Mouse (Mus musculus) gastrocnemius, postnatal 36 days (tissue): ENCODE results near the gene Adarb2. TPM values are rescaled to one million over a fixed set of nuclear protein-coding genes. Genes with fewer than 3 reads are reported as not detected.

Source experiments
- DNase-seq, 2 experiments: peaks; one replicate each; pipeline ENCODE4 v3.0.0; 2022
- intact Hi-C: fragments of 180-260 bp; cut with DNase I; formaldehyde crosslinking; loops from one replicate; pipeline ENCODE4 v1.15.1; 2025
- total RNA-seq, 2 experiments: library from RNA; stranded (reverse); gene quantifications; 2 replicates each; pipeline ENCODE4 v1.2.3; 2021

Adarb2 gene
- total RNA-seq, 2 experiments from 2014 or later = not detected

DNA sequence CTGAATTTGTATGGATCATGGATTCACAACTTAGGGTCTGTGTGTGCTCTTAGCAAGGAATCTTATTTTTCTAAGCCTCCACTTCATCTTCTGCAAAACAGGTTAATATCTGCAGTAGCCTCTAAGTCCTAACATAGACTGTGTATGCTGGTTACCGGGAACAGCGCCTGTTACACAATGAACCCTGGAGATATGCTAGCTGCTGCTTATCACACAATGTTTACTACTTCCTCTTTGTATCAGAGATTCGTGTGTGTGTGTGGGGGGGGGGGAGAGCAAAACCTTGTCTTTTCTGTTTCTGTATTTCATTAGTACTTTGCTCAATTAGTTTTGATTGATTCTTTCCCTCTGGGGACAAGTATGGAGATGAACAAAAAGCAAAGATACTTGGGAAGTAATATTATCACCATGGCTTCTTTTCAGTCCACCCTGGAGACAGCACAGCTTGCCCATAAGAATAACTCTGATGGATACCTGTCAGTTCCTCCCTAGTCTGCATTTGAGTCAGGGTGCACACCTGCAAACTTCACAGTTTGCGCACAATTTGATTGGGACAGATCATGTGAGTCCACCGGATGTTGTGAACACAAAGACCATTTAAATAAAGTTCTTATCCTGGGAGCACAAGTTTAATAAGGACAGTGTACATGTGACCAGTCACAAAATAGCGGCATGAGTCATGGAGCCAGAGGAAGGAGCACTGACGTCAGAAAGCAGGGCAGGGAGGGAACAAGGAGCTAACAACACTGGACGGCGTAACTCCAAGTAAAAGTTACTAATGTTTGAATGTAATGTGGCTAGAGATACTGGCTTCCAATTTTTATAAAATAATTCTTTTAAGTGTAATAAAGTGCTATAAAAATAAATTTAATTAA lies 442.4 kb downstream of the Adarb2 start:
- DNase-seq = no peak
- intact Hi-C loops = no loop called here

DNA sequence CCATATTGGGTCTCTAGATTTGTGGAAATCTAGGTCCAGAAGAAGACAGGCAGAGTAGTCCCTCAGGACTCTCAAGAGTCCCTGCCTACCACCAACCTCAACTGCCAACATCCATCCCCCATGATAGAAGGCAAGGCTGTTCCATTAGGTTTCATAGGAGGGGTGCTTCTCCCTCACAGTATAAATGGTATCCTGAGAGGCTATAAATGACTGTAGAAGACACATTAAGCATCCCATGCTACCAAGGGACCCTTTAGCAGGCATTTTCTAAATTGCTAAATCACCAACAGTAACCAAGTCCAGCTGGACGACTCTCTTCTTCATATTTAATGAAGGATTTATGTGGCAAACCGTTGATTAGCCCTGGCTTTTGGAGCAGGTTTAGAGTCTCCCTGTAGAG lies 446.6 kb downstream of the Adarb2 start:
- no peak for DNase-seq
- intact Hi-C loops = no loop called here

DNA sequence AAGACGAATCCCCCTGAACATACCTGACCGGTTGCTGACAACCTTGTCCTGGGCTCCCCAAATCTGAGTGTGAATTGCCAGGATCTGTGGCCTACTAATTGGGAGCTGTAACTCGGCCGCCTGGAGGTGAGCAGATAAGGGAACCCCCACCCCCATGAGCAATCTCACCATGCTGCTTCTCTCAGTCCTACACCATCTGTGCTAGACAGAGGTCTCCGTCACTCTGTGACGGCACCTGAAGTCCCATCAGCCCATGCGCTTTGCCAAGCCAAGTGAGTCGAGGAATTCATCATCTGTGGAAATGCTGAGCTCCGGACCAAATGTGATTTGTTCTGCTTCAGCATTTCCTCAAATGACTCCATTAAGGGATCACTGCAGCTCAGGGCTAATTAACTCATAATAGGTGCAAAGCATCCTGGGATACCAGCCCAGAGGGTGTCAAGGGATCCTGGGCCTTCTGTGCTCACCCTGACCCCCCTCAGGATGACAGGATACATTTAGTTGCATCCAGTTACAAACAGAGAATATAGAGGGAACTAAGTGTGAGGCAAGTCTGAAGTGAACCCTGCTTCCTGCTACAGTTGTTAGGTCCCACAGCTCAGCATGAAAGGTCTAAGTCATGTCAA lies 462.1 kb downstream of the Adarb2 start:
- intact Hi-C loops = no loop called here
- no peak for DNase-seq

DNA sequence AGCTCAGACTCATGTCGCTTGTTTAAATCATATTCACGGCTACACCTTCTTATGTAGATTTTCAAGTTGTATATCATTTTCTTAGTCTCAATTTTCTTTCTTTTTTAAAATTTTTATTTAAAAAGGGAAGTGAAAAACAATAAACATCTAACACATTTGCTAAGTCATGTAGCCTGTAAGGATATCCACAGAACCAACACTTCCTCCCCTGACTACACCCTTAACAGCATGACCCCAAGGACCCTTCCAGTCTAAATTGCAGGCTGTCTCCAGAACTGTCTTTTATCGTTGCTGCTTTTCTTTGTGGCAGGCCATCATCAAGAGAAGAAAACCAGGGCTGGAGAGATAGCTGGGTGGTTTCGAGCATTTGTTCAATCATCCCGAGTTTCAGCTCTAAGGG lies 474.5 kb downstream of the Adarb2 start:
- intact Hi-C loops = no loop called here
- no peak for DNase-seq

DNA sequence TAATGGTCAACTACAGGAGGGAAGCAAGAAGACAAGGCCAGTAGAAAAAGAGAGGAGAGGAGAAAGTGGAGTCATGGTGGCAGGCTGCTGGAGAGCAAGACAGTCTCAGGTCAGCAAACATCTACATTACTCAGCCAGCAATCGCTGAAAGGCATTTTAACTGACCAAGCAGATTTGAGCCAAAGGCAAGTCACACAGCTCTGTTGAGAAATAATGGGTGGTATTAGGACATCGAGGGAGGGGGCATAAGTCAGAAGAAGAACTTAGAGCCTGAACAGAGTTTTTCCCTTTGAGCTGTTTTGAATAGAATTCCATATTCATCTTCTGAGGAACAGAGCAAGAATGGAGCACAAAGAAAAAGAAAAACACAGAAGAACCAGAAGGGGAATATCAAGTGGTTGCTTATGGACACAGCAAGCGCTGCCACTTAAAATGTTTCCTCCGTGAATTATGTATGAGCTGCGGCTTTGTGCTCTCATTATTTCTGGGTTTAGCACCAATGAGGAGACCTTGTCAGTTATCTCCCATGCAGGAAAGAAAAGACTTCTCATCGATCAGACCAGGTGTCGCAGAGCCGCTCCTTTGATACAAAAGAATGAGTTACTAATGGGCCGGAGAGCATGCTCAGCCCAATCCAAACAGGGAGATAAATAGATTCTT lies 477.9 kb downstream of the Adarb2 start:
- no peak for DNase-seq
- intact Hi-C loops = no loop called here

DNA sequence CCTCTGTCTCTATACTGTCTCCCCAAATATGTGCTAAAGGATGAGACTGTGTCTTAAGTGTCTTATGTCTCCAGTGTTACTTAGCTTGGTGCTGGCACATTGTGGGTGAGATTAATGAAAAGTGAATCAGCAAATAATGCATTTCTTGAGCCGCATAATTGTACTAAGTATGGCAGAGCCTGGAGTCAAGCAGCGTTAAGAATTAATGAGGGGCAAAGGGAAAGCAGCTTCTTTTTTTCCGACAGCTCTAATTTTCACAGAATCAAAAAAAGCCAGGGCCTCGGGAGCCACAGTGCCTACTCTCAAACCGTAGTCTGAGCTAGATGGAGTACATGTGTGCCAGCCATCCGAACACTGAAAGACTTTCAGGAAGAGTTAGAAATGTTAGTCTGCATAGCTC lies 488.8 kb downstream of the Adarb2 start:
- intact Hi-C loops = no loop called here
- no peak for DNase-seq

DNA sequence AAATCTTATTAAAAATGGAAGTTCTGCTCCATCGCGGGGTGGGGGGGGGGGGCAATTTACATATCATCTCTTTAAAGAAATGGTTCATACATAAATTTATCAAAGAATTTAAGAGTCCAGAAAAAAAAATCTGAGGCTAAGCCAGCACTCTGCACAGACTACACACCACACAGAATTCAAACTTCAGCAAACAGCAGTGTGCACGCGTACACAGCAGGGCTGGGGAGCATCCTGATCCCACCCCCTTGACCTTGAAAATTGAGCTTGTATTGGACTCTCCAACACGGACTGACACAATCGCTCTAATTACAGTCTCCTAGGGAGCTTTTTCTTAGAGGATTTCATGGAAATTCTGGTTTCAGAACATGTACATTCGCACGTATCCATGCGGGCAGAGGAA lies 490.1 kb downstream of the Adarb2 start:
- intact Hi-C loops = no loop called here
- DNase-seq = no peak

DNA sequence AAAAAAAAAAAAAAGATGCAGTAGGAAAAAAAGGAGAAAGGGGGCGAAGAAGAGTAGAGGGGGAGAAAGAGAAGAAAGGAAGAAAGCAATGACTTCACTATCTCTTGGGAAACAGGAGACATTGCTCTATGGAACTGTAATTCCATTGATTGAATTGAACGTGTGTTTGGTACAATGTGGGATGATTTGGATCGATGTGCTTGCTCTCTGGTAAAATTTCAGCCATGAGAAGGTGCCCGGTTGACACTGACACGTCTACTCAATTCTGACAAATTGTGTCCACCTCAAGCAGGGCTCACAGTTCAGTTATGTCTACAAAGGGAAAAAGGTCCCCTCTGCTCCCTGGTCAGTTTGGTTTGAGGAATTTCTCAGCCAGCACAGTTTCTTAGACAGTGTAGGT lies 495.8 kb downstream of the Adarb2 start:
- DNase-seq = no peak
- intact Hi-C loops = no loop called here

DNA sequence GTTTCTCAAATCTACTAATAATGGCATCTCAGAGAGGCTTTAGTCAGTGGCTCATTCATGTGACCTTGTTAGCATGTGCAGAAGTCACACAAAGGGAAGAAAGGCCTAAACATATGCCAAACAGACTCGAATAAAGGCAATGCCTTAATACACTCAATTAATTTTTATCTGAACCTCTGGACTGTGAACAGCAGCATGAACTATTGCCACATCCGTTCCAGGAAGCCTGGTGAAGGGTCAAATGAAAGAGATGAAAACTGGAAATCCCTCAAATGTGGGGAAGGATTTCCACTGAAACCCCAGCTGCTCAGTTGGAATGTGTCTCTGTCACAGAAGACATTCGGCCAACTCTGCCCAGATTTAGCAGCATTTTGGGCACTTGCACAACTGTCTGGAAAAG lies 497.2 kb downstream of the Adarb2 start:
- intact Hi-C loops = no loop called here
- DNase-seq = no peak

DNA sequence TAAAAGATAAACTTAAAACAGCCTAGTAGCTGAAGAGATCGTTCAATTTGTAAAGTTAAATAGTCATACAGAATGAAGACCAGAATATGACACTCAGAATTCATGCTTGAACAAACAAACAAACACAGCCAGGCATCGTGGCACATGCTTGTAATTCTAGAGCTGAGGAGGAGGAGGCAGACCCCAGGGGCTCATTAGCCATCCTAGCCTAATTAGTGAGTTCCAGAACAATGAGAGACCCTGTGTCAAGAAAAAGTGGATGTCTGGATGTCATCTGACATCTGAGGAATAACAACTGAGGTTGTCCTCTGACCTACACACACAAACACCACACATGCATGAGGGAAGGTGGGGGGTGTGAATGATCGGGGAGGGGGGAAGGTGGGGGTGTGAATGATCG lies 498.3 kb downstream of the Adarb2 start:
- intact Hi-C loops = no loop called here
- DNase-seq = no peak

DNA sequence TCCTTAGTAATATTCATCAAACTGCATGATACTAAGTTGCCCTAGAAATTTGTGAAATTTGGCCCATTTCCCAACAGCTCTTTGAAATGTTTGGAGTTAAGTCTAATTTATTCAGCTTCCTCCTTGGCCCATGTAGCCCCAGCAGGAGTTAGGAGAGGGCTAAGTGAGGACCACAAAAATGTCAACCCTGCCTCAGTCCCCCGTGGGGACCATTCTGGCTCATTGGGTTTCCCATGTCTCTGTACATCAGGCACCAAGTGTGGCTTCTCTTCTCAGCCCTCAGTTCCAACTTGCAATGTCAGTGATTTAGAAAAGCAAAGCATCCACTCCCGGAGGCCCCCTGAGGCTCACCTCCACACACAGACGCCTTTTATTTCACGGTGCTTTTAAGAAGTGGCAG lies 502.6 kb downstream of the Adarb2 start:
- no peak for DNase-seq
- intact Hi-C loops = no loop called here

DNA sequence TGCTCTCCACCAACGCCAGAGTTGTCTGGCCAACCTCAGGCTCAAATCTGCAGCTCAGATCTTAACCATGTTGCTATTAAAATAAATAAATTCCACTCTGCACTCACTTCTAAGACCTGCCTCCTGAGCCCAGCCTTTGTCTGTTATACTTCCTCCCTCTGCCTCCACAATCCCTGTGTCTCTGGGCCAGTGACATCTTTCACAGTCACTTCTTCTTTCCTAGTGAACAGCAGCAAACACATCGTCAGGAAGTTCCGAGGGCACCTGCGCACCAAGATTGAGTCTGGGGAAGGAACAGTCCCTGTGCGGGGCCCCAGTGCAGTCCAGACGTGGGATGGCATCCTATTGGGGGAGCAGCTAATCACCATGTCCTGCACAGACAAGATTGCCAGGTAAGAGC lies 510.7 kb downstream of the Adarb2 start:
- DNase-seq = no peak
- intact Hi-C loops = no loop called here

DNA sequence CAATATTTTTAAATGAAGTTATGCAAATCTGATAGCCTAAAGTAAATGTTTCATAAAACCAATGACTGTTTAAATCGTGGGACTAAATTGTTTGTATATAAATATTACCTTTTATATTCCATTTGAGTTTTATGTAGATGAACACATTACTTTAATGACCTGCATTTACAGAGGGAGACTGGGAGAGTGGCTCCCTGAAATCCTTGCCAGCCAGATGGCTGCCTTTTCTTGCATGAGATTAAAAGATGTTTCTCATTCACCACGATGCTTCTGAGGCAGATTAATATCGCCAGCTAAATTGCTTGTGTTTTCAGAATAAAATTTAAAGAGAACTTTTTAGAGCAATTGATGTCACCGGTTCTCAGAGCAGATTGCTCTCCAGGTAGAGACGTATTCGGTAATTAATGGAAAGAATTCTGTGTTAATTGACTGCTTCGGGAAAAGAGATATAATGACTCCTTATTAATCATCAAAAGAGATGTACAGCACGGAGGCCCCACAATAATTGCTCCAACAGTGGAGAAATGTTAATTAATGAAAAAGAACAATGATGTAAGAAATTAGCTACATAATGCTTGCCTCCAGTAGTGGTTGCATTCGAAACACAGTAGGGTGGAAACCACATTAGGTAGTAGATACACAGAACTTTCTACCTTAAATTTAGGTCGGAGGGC lies 527.4 kb downstream of the Adarb2 start:
- DNase-seq = no peak
- intact Hi-C loops = no loop called here

DNA sequence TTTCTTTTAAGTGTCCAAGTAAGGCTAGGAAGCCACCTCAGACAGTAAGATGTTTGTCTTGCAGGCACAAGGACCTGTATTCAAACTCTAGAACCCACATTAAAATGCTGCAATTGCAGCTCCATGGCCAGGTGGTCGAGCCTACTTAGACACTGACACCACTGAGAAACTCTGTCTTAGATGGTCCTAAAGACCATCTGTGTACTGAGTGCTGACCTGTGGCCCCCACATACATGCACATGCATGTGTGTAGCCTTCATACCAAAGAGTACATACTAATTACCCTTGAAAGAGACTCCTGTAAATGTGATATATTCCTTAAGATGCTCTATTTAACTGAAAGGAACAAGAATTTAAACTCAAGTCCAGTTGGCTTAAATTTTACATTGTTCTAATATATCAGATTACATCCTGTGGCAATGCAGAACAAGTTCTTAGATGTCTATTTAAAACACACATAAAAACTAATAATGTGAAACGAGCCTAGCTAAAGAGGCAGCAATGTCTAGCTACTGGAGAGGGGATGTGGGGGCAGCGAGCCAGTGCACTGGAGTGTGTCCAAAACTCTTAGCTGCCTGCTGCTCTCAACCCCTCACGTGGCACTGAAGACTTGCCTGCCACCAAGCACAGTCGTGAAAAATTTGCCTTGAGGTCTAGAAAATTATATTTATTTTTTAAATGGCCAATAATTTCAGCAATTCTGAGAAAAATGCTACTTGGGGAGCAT lies 534.6 kb downstream of the Adarb2 start:
- intact Hi-C loops = no loop called here
- DNase-seq = no peak

DNA sequence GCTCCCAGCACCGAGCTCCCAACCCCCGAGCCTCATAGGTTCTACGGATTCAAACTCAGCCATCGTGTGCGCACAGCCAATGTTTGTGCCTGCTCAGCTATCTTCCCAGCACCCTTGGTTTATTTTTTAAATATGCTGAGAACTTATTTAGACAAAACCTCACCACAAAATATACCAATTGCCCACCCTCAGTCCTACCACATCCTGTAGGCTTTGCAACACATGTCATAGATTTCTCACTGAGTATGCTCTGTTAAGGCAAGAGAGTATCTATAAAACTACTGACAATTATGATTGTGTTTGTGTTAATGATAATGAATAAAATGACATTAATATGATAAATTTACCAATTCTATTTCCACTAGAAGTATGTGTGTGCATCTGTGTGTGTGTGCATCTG lies 540.1 kb downstream of the Adarb2 start:
- intact Hi-C loops = no loop called here
- no peak for DNase-seq

DNA sequence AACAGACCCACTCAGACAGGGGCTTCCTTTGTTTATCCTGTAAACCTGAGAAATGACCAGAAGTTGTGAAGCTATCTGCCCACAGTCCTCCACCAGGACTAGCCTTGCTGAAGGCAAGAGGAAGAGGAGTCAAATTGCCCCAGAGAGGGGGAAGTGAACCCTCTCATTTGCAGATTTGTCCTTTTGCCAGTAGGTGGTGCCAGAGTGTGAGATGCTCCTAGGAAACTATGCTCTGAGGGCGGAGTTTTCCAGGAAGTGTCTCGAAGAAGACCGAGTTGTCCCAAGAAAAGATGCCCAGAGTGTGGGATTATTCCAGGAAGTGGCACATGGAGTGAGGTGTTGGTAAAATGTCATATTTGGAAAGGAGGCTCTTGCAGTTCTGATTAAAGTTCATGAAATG lies 541.9 kb downstream of the Adarb2 start:
- no peak for DNase-seq
- intact Hi-C loops = no loop called here

DNA sequence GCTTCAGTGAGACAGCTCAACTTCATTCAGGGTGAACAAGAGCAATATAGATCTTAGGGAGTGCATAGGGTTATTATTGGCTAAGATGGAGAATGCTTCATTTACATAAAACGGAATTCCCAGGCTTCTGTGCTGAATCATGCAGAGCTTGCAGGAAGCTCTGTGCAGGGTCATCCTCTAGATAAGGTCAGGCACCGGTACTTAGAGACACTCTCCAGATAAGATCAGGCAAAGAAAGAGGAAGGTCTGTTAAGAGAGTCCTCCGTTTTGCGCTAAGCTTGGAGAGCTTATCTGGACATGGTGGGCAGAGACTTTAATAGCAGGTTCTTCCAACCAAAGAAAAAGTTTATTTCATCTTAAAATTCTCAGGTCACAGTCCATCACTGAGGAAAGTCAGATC lies 542.9 kb downstream of the Adarb2 start:
- intact Hi-C loops = no loop called here
- no peak for DNase-seq

DNA sequence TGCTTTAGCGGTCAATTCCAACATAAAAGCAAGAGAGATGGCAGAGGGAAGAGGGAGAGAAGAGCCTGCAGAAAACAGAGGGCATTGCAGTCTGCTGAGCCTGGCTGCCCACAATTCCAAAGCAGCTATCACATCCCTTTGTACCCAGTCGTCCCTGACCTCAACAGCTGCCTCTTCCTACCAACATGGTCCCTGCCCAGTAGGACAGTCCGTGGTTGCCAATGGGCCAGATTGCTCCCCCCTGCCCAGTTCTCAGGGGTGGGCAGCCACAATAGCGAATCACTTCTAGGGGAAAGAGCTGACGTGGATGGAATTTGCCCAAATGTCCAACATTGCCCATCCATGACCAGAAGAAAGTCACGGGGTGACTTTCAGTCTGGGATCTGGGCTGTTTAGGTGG lies 546.8 kb downstream of the Adarb2 start:
- intact Hi-C loops = no loop called here
- DNase-seq = no peak

DNA sequence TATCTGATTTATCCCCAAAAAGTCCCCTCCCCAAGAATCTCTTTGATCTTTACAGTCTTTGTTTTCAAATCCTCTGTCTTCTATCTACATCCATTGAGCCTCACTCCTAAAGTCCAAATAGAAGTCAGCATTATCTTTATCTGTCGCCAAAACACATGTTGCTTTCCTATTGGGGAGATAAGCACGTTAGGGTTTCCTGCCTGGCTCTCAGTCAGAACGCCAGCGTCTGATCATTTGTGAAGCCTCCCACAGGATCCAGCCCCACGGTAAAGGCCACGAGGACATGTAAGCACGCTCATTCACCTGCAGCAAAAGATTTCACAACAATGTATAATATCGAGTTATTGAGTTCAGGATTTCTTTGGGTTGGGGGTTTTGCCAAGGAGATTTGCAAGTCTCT lies 558.3 kb downstream of the Adarb2 start:
- DNase-seq = no peak
- intact Hi-C loops = no loop called here

DNA sequence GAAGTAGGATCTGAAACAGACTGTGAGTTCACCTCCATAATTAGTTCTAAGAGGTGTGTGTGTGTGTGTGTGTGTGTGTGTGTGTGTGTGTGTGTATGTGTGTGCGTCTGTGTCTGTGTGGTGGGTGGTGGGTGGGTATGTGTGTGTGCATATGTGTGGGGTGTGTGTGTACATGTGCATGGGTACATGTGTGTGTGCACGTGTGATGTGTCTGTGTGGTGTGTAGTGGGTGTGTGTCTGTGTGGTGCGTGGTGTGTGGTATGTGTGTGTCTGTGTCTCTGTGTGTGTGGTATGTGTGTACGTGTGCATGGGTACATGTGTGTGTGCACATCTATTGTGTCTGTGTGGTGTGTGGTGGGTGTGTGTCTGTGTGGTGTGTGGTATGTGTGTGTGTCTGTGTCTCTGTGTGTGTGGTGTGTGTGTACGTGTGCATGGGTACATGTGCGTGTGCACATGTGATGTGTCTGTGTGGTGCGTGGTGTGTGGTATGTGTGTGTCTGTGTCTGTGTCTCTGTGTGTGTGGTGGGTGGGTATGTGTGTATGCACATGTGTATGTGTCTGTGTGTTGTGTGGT lies 567.1 kb downstream of the Adarb2 start:
- DNase-seq = no peak
- intact Hi-C loops = no loop called here
